Mouse (Mus musculus) gastrocnemius, adult 8-10 months (tissue): ENCODE measurements around the gene Cog5. TPM values are rescaled to one million over a fixed set of nuclear protein-coding genes. Genes with fewer than 3 reads are reported as not detected.

ENCODE experiments used
- DNase-seq, 2 experiments: peaks; one replicate each; pipeline ENCODE4 v3.0.0; 2022; ENCODE audit warnings: low spot score in 2 of 2
- total RNA-seq, 4 experiments: library from RNA; stranded (reverse); gene quantifications; 2 replicates each; pipeline ENCODE4 v1.2.4; 2022

The Cog5 gene
- total RNA-seq, 4 experiments from 2014 or later: 33.3 to 44.0 (median 36.5) TPM

GRCm38 (mm10) chr12:31892079-31892478 is 237.4 kb downstream of the Cog5 start:
- no peak for DNase-seq

GRCm38 (mm10) chr12:31892771-31893170 is 238.1 kb downstream of the Cog5 start:
- no peak for DNase-seq

GRCm38 (mm10) chr12:31895095-31895734 is 240.5 kb downstream of the Cog5 start:
- no peak for DNase-seq

- DNase-seq: no peak
These were observed 241.2 kb downstream of the Cog5 start for GRCm38 (mm10) chr12:31895888-31896287.

GRCm38 (mm10) chr12:31896295-31896694 is 241.6 kb downstream of the Cog5 start:
- DNase-seq: no peak

- no peak for DNase-seq
These were observed 242.3 kb downstream of the Cog5 start for GRCm38 (mm10) chr12:31896986-31897385.

GRCm38 (mm10) chr12:31897456-31897855 is 242.8 kb downstream of the Cog5 start:
- DNase-seq: no peak

- no peak for DNase-seq
These were observed 245.8 kb downstream of the Cog5 start for GRCm38 (mm10) chr12:31900391-31900914.

- DNase-seq: no peak
These were observed 251.3 kb downstream of the Cog5 start for GRCm38 (mm10) chr12:31905696-31906551.

- DNase-seq: no peak
These were observed 252.8 kb downstream of the Cog5 start for GRCm38 (mm10) chr12:31907436-31907835.

- DNase-seq: no peak
These were observed 258.4 kb downstream of the Cog5 start for GRCm38 (mm10) chr12:31912966-31913551.

- peak; percentile 42 for DNase-seq
These were observed 258.9 kb downstream of the Cog5 start for GRCm38 (mm10) chr12:31913614-31914013.

GRCm38 (mm10) chr12:31916691-31917090 is 262.0 kb downstream of the Cog5 start:
- no peak for DNase-seq

- DNase-seq: peak; percentile 63 to 70
These were observed 262.6 kb downstream of the Cog5 start for GRCm38 (mm10) chr12:31917245-31917644.

GRCm38 (mm10) chr12:31920464-31921405 is 266.1 kb downstream of the Cog5 start:
- DNase-seq: no peak

- DNase-seq: no peak
These were observed 269.5 kb downstream of the Cog5 start for GRCm38 (mm10) chr12:31924135-31924534.

- no peak for DNase-seq
These were observed 270.7 kb downstream of the Cog5 start for GRCm38 (mm10) chr12:31925343-31925742.

GRCm38 (mm10) chr12:31926661-31927061 is 272.0 kb downstream of the Cog5 start:
- DNase-seq: peak; percentile 26 to 62

GRCm38 (mm10) chr12:31928498-31928897 is 273.8 kb downstream of the Cog5 start:
- DNase-seq: no peak

- no peak for DNase-seq
These were observed 277.1 kb downstream of the Cog5 start for GRCm38 (mm10) chr12:31931818-31932217.
